Mouse (Mus musculus) testis, postnatal 10 days (tissue): Measurements from ENCODE around the gene 1110008P14Rik.

Experiments
- DNase-seq: peaks from one replicate; pipeline ENCODE4 v3.0.0; 2021; ENCODE audit warnings: low spot score

The 1110008P14Rik gene

DNA sequence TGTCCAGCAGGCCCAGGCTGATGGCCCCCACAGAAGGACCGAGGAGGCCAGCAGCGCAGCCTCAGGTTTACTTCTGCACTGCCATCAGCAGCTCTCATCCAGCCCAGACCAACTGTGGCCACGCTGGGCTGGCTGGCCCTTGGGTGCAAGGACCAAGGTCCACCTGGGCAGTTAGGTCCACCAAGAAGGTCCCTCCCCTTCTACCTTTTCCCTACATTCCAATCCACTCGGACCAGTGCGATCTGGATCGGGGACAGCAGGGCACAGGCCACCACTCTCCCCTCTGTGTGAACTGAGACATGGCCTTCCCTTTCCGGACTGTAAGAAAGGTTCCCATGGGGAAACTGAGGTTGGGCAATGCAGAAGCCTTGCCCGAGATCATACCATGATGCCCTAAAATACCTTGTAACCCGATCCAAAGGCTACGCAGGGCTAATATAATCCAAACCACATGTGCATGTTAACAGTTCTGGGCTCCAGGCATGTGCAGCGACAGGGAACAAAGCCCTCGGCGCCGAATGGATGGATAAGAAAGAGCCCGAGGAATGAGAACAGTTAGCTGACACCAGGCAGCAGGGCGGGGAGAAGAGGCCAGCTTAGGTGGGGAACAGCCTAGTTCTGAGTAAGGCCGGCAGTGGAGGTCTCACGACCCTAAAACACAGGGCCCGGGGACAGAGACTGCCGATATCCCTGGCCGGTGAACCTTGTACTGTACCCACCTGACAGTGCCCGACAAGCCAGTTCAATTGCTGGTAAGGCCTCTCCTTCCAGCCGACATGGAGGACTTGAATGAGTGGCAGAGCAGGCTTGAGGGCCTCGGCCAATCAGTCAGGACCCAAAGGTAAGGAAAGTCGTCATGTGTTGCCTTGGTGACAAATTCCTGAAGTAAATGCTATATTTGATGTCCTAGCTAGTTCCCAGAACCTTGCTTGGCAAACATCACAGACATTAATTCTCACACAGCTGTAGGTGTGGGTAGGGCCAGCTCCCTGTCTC is 27.0 kb upstream of the 1110008P14Rik start:
- DNase-seq = no peak

DNA sequence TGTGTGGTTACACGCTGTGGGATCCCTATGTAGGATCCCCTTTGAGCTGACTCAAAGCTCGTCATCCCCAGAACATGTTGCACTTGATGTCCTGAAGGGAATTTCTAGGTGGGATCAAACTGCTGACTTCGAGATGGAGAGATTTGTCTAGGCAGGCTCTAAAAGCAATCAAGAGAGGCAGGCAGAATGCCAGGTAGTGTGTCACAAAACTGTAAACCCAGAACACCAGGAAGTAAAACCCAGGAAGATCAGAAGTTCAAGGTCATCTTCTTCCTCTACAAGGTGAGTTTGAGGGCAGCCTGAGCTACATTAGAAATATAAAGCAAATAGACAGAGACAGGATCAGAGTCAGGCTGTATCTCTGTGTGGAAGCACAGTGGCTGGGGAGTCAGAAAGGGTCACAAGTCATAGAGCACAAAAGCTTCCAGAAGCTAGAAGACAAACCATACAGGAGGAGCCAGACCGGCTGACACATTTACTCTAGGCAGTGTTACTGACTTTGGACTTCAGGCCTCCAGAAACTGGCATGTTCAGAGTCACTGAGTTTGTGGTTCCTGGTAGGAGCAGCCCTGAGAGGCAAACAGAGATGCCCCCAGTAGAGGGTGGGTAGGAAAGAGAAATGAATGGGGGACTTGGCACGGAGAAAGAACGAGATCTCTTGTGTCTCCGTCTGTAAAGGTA is 25.5 kb upstream of the 1110008P14Rik start:
- no peak for DNase-seq

DNA sequence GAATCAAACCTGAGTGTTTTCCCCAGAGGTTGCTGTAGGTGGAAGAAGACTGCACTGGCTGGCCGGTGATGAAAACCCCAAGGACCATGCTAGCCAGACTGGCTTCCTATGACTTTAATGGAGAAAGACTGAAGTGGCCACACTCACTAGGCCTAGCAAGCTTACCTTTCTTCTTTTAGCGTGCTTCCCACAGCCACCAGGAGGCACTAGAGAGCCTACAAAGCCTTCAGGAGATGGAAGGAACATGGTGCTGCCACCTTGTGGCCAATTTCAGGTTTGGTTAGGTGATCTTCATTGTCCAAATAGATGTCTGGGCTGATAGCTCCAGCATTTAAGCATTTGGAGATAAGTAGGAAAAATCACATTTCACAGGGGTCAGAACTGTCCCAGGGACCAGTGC is 22.9 kb upstream of the 1110008P14Rik start:
- DNase-seq = peak; percentile 97

DNA sequence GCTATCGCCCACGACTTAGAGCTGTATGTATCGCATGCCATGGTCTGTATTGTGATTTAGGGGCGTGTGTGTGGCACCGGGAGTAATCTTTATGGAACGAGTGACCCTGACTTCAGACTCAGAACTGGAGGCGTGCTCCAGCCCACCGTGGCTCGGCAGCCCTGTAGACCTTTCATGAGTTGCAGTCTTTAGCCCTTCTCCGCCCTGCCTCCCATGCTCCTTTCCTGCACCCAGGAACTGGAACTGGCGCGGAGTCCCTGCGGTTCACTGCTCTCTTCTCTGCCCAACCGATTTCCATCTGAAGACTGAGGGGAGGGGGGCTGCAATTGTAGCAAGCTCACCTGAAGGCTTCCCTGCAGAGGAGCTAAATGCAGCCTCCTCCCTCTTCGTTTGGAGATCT is 15.0 kb upstream of the 1110008P14Rik start:
- no peak for DNase-seq

DNA sequence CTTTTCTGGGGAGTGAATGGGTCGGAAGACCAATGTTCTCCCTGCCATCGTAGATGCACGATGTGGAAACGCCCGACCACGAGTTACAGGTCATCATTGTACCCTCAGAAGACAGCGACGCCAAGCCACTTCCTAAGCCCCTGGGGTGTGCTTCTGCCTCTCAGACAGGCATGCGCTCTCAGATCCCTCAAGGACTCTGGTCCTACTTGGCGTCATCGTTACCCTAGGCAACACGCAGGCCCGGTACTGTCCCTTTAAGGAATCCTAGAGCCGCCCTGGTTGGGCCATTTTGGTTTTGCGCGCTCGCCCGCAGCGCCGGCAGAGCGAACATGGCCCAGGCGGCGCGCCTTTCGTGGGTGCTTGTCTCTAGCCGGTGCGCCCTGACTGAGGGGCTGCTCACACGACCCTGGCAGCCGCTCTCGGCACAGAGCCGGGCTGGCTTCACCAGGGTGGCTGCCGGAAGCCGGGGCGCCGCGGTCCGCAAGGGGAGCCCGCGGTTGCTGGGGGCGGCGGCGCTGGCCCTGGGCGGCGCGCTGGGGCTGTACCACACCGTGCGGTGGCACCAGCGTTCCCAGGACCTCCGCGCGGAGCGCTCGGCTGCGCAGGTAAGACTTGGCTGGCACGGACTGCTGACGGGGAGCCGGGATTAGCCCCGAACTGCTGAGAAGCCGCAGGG is 14.3 kb upstream of the 1110008P14Rik start:
- peak; percentile 89 for DNase-seq

DNA sequence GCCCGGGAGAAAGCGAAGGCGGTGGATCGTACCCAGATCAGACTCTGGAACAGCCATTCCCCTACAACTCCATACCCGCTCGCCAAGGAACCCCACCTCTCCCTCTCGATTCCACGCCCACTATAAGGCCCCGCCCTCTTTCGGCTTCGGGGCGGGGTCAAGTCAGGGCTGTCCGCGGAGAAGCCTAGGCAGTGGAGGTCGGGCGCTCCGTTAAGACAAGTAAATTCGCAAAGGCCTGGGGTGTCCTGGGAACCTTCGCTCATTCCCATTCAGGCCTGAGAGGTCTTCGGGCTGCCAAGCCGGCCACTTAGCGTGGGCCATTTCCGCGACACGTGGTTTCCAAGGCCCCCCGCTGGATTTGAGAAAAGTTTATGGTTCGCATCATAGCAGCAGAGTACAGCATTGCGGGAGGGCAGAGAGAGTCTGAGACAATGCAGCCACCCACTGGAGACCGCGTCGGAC is 13.8 kb upstream of the 1110008P14Rik start, which contains the start of gene Ptges2:
TSS of gene Ptges2 (plus strand) at position 413 of the 462 bp plus-strand sequence.
- DNase-seq = peak; percentile 96

DNA sequence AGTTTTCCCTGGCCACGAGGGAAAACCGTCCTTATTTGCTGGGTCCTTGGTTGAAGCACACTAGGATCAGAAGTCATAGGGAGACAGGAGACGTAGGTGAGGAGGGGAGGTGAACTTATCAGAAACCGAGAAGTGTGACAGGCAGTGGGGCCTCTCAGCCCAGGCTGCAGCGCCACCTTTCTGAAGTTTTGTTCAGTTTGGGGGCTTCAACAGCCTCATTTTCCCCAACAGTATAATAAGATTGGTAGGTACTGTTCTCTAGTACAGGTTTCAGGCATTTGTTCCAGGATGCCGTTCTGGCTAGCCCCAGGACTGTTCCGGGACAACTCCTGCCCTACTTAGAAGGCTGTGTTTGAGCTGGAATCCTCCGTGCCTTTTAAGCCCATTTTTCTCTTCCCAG is 13.2 kb upstream of the 1110008P14Rik start:
- DNase-seq = peak; percentile 61

DNA sequence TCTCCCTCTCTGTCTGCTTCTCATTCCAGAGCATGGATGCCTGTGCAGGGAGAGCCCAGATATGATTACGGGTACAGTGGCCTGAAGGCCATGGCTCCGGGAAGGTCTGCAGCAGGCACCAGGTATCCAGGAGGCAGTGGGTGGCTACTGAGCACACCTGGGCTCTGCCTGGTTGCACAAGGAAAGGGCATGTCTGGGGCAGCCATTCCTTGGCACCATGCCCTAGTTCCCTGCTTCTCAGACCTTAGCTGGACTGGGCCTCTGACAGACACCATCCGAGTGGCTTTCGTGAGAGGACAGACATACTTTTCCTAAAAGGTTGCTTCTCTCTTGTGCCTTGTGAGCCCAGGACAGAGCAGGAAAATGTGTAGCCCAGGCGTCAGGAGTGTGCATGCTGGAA is 10.3 kb upstream of the 1110008P14Rik start:
- peak; percentile 62 for DNase-seq

DNA sequence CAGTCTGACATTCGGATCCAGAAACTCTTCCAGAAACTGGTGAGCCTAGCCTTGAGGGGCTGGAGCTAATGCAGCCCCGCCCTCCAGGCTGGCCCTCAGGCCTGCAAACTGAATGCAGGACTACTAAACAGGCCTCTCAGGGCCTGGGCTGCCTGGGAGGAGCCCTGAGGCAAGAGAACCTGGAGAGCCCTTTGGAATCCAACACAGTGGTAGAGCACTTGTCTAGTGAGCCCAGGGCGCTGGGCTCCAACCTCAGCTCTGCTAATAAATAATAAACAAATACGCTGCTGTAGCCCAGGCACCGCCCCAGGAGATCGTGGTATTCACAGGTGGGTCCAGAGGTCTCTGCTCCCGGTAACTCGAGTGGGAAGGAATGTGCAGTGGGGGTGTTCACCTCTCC is 9.1 kb upstream of the 1110008P14Rik start:
- no peak for DNase-seq

DNA sequence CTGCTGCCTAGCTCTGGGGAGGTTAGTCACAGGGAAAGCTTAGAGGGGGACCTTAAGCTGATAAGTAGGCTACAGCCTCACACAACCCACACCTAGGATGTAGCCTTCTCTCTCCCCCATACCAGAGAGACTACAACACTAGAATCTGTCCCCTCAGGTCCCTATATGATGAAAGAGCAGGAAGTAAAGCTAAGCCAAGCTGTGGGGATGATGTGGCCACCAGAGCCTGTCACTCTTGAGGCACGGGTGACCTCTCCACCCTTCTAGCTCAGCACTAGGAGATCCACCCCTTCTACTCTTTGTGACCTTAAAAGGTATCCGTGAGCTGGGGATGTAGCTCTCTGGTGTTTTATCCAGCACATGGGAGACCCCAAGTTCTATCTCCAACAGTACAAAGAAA is 7.4 kb upstream of the 1110008P14Rik start:
- no peak for DNase-seq

DNA sequence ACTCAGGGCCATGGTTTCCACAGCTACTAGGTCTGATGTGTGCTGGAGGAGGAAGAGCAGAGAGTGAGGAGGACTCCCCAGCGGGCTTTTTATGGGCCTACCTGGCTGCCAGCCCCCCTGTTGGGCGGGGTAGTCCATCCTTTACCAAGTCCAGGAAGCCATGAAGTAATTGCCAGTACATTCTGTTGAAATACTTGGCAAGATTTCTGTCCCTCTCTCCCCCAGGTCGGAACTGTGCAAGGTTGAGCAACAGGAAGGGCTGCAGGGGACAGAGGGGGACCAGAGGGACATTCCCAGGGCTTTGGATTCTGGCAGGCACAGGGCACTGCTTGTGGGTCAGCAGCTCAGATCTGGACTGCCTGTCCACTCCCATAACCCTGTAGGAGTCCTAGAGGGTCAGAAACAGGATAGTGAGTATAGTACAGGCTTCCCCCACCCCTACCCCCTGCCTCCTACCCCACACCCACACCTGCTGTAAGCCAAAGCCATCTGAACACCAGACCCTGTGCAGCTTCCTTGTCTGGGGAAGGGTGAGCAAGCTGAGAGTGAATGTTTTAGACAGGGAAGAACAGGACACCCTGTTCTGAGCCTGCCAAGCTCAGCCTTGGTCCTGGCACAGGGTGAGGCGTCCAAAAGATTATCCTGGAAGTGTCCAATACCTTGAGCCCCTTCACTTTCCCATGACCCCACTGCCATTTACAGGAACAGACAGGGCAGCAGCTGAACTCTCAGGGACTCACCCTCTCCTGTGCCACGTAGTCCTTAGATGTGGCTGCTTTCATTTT is 6.2 kb upstream of the 1110008P14Rik start, which contains the start of gene Lcn2:
TSS of gene Lcn2 (minus strand) at position 547 of the 785 bp plus-strand sequence.
- no peak for DNase-seq

DNA sequence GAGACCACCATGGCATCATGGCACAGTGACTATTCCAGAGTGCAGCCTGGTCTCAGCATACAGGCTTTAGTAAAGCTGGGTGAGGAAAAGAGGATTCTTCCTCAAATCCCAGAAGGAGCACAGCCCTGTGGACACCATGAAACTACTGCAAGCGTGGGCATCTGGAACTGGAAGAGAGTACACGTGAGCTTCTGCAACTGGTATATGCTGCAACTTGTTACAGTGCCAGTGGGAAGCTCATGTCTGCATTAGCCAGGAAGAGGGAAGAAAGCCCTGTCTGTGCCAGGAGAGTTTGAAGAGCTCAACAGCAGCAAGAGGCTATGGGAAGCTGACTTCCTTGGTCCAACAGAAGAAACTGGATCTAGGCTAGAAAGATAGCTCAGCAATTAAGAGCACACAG is 951 bp upstream of the 1110008P14Rik start:
- no peak for DNase-seq

DNA sequence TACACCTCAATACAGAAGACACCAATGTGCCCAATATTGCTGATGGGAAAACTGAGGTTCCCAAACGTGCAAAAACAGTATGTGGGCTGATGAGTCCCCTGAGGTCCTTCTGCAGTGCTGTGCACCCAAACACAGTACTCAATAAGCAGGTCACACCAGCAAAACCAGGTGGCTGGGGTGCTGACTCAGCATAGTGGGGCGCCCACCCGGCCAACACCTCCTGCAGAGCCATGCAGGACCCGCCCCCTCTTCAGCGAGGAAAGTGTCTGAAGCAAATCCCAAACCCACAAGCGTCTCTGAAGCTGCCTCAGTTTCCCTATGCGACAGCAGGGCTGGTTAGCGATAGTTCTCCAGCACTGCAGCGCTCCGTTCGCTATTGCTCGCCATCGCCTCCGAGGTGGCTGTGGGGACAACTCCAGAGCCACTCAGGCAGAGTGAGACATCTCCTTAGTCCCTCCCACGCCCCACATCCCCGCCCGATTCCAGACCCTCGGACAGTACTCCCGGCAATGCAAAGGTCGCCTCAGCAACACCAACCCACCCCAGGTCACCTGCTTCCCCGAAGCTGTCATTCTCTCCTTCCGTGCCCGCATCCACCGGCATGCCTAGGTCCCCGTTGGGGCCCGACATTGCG is 480 bp downstream of the 1110008P14Rik start:
- DNase-seq = no peak

DNA sequence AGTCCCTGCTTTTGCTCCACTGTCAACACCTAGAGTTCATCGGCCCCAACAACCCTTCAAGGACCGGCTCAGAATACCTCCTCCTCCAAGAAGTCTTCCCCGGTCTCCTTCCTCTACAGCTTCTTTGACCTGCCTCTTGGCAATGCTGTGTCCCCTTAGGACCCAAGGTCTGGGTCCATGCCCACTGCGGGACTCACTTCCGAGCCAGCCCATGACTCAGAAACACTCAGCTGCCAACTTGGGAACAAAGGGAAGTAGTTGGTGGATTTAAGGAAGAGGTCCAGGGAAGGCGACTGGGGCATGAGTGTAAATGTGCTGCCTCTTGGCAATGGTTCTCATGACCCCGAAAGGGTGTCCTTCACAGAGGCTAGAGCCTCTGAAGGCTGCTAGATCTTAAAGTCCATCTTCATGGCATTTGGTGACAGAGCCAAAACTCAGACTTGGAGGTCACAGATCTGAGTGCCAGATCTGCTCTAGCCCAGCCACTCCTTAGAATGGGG is 1.7 kb downstream of the 1110008P14Rik start:
- DNase-seq = no peak

DNA sequence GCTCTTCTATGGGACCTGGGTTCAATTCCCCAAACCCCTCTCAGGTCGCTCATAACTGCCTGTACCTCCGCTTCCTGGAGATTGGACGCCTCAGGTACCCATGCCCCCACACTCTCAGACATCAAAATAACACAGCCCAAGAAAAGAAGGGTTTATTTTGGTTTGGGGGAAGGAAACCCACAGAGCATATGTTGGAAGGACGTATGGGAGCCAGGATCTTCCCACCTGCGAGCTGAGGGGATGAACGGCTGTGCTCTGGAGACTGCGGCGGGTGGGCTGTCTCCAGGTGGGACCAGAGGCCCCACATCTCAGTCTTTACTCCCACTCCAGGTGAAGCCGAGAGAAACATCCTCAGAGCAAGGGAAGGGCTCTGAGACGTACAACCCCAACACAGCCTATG is 4.8 kb downstream of the 1110008P14Rik start:
- no peak for DNase-seq

DNA sequence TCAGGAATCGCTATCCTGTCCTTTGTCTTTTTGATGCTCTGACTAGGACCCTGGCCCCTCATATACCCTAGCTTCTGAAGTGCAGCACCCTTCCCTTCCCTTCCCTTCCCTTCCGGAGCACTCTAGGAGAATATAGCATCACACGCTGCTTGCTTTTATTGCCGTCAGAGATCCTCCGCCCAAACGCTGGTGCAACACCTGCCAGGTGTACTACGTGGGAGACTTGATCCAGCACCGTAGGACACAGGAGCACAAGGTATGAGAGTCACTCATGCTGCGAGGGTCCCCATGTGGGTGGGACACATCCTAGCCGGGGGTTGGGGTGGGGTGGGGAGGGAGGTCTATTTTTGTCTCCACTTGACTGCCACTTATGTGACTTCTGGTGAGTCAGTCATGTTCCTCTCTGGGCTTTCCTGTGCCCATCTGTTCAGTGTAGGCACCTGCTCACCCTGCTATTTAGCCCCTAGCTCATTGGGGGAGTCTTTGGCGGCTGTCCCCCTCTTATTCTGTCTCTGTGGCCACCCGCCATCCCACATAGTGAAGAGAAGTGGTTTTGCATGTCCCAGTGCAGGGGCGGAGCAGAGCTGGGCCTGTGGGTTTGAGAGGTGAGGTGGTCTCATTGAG is 6.3 kb downstream of the 1110008P14Rik start:
- no peak for DNase-seq

DNA sequence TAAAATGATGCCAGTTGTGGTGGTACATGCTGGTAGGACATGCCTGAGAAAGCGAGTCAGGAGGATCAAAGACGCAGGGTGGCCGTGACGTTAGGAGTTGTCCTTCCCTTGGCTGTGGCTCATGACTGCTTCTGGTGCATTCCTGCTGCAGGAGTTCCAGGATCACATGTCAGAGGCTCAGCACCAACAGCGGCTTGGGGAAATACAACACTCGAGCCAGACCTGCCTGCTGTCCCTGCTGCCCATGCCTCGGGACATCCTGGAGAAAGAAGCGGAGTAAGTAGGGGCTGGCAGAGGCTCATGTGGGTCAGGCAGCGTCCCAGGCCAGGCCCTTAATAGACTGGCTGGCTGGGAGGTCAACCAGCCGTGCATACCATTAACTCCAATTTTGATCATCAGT is 7.5 kb downstream of the 1110008P14Rik start:
- DNase-seq = no peak

DNA sequence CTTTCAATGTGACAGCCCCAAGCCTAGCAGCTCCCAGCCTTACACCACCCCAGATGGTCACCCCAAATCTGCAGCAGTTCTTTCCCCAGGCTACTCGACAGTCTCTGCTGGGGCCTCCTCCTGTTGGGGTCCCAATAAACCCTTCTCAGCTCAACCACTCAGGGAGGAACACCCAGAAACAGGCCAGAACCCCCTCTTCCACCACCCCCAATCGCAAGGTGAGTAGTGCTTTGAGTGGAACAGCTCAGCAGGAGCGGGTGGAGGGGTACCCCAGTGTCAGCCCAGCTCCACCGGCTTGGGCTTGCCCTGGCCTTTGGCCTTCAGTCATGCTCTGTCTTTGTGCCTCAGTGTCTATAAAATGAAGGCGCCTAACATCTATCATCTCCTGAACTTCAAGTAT is 14.4 kb downstream of the 1110008P14Rik start:
- no peak for DNase-seq

DNA sequence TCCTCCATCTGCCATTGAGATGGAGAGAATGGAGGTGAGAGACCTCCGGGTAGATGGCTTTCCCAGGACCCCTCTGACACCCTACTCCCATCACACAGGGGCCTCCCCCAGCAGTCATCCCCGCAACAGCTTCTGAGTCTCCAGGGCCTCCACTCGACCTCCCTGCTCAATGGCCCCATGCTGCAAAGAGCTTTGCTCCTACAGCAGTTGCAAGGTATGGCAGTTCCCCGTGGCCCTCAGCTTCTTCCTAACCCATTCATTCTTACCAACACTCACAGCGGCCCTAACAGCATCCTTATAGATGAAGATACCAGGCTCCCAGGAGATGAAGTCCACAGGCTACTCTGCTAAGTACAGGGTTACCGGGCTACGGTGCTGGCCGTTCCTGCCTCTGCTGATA is 17.6 kb downstream of the 1110008P14Rik start:
- DNase-seq = no peak

DNA sequence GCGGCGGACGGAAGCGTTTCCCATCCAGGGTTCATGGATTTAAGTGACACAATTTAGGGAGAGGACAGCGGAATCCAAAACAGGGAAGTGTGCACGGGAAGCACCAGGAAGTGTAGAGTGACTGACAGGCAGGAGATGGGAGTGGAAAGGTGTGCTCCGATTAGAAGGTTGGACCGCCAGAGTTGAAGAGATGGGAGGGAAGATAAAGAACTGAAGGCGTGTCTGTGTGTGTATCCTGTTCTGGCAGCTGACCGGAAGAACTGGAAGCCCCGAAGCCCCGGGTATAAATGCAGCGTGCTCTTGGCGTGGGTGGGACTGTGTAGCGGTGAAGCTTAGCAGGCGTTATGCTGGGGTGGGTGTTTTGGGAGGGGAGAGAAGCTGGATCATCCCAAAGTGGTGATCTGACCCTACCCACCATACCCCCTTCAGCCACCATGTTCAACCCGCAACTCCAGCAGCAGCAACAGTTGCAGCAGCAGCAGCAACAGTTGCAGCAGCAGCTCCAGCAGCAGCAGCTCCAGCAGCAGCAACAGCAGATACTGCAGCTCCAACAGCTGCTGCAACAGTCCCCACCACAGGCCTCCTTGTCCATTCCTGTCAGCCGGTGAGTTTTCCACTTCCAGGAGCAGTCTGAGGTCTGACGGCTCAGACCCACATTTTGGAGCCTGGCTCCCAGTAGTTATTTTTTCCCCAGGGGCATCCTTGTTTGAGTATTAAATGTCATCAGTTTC is 18.2 kb downstream of the 1110008P14Rik start:
- no peak for DNase-seq
